In the genomic region with DNA sequence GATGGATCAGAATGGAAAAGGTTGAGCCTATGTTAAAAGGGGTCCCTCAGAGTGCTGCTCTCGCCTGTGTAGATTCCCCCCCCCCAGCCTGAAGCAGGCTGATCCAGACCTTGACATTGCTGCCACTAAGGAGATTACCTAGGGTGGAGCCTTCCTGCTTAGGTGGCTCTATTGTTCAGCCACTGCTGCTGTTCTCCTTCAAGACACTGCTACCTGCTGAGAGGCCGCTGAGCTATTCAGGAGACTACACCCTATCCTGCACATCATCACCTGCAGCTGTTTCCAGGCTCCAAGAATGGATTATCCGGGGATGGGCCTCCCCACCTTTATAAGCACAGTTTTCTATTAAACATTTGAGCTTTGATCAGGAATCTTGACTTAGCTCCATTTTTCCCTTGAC, we compare ENCODE assay signal across 33 mouse cellular contexts. TPM values are rescaled to one million over a fixed set of nuclear protein-coding genes. Genes with fewer than 3 reads are reported as not detected.
"Had no signal": no experiment of that assay in that cellular context is flagged by ENCODE, and none has a peak within 500 bp of the region (broad histone marks: within the 10 kb centered on the region; RNA-seq: fewer than 3 reads in every experiment).

No protein-coding gene starts in this region.

RNA-seq across cellular contexts. Expression of gene Gm3880, which starts 2.1 kb away (rescaled TPM):
- total RNA-seq: common myeloid progenitor, adult 5-6 weeks; forebrain, postnatal 0 days; gastrocnemius, adult 18-20 months; gastrocnemius, adult 2 months; gastrocnemius, adult 8-10 months; gastrocnemius, postnatal 10 days; gastrocnemius, postnatal 14 days; gastrocnemius, postnatal 25 days; gastrocnemius, postnatal 36 days; gastrocnemius, postnatal 4 days; granulocyte monocyte progenitor cell, adult 5-6 weeks; heart, adult 18-20 months; heart, adult 2 months; heart, adult 8-10 months had no signal
- polyA plus RNA-seq: cortical plate, adult 2 months; embryonic facial prominence, embryonic 10.5 days; embryonic facial prominence, embryonic 11.5 days; embryonic facial prominence, embryonic 12.5 days; embryonic facial prominence, embryonic 13.5 days; embryonic facial prominence, embryonic 14.5 days; embryonic facial prominence, embryonic 15.5 days; erythroblast, embryonic 14.5 days; forebrain, embryonic 10.5 days; forebrain, embryonic 11.5 days; forebrain, embryonic 12.5 days; forebrain, embryonic 13.5 days; forebrain, embryonic 14.5 days; forebrain, embryonic 15.5 days; forebrain, embryonic 16.5 days; forebrain, postnatal 0 days; frontal cortex, adult 2 months; gonadal fat pad, adult 2 months; heart, adult 2 months; heart, embryonic 10.5 days; heart, embryonic 11.5 days had no signal

RNA-seq across cellular contexts. Expression of gene Gm9112, which starts 22.7 kb away (rescaled TPM):
- total RNA-seq: common myeloid progenitor, adult 5-6 weeks; forebrain, postnatal 0 days; gastrocnemius, adult 18-20 months; gastrocnemius, adult 2 months; gastrocnemius, adult 8-10 months; gastrocnemius, postnatal 10 days; gastrocnemius, postnatal 14 days; gastrocnemius, postnatal 25 days; gastrocnemius, postnatal 36 days; gastrocnemius, postnatal 4 days; granulocyte monocyte progenitor cell, adult 5-6 weeks; heart, adult 18-20 months; heart, adult 2 months; heart, adult 8-10 months had no signal
- polyA plus RNA-seq: cortical plate, adult 2 months; embryonic facial prominence, embryonic 10.5 days; embryonic facial prominence, embryonic 11.5 days; embryonic facial prominence, embryonic 12.5 days; embryonic facial prominence, embryonic 13.5 days; embryonic facial prominence, embryonic 14.5 days; embryonic facial prominence, embryonic 15.5 days; erythroblast, embryonic 14.5 days; forebrain, embryonic 10.5 days; forebrain, embryonic 11.5 days; forebrain, embryonic 12.5 days; forebrain, embryonic 13.5 days; forebrain, embryonic 14.5 days; forebrain, embryonic 15.5 days; forebrain, embryonic 16.5 days; forebrain, postnatal 0 days; frontal cortex, adult 2 months; gonadal fat pad, adult 2 months; heart, adult 2 months; heart, embryonic 10.5 days; heart, embryonic 11.5 days had no signal

RNA-seq across cellular contexts. Expression of gene Dmrtc1b, which starts 23.0 kb away (rescaled TPM):
- total RNA-seq: common myeloid progenitor, adult 5-6 weeks; forebrain, postnatal 0 days; gastrocnemius, adult 18-20 months; gastrocnemius, adult 2 months; gastrocnemius, adult 8-10 months; gastrocnemius, postnatal 10 days; gastrocnemius, postnatal 14 days; gastrocnemius, postnatal 25 days; gastrocnemius, postnatal 36 days; gastrocnemius, postnatal 4 days; granulocyte monocyte progenitor cell, adult 5-6 weeks; heart, adult 18-20 months; heart, adult 2 months; heart, adult 8-10 months had no signal
- polyA plus RNA-seq: cortical plate, adult 2 months; embryonic facial prominence, embryonic 10.5 days; embryonic facial prominence, embryonic 11.5 days; embryonic facial prominence, embryonic 12.5 days; embryonic facial prominence, embryonic 13.5 days; embryonic facial prominence, embryonic 14.5 days; embryonic facial prominence, embryonic 15.5 days; erythroblast, embryonic 14.5 days; forebrain, embryonic 10.5 days; forebrain, embryonic 11.5 days; forebrain, embryonic 12.5 days; forebrain, embryonic 13.5 days; forebrain, embryonic 14.5 days; forebrain, embryonic 15.5 days; forebrain, embryonic 16.5 days; forebrain, postnatal 0 days; frontal cortex, adult 2 months; gonadal fat pad, adult 2 months; heart, adult 2 months; heart, embryonic 10.5 days; heart, embryonic 11.5 days had no signal

RNA-seq across cellular contexts. Expression of gene Phka1, which starts 40.7 kb away (rescaled TPM):
- polyA plus RNA-seq: erythroblast, embryonic 14.5 days had no signal
